Mouse (Mus musculus) thymus, adult 18-20 months (tissue): Measurements from ENCODE around the gene 1600014C10Rik.
A peak's percentile ranks its signal among the peaks of the same experiment; 100 is the strongest.

Source experiments
- DNase-seq, 2 experiments: peaks; one replicate each; pipeline ENCODE4 v3.0.0; 2022; ENCODE audit warnings: mixed read lengths in 2 of 2

1600014C10Rik gene

DNA sequence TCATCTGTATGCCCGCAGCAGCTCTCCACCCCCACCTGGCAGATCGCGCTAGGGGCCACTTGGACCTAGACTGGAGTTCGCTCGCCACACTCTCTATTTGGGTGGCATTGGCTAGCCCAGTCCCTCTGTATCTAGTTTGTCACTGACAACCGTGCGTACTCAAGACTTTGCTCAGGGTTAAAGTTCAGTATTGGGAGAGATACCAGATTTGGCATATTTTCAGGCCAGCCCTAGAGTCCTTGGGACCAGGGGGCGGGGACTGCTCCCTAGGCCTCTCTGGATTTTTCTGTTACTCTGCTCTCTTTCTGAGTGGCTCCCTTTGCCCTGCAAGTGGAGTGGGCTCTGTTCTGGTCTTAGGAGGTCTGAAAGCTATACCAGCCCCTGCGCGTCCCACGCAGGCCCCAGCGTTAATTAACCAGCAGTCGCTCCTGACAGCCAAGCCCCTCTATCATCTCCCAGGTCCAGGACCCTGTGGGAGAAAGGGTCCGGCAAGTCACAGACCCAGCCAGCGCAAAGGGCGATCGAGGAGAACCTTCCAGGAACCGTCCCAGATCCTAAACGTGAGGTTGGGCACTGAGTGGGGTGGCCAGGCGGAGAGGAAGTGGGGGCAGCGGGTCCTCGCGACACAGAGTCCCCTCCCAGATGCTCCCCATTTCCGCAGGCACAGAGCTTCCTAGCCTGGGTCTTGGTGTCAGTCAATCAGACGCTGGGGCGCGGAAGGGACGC, at the start of gene 1600014C10Rik:
TSS of gene 1600014C10Rik (plus strand) at position 256 of the 726 bp plus-strand sequence.
- peak in 1 of 2 experiments; percentile 22 for DNase-seq

DNA sequence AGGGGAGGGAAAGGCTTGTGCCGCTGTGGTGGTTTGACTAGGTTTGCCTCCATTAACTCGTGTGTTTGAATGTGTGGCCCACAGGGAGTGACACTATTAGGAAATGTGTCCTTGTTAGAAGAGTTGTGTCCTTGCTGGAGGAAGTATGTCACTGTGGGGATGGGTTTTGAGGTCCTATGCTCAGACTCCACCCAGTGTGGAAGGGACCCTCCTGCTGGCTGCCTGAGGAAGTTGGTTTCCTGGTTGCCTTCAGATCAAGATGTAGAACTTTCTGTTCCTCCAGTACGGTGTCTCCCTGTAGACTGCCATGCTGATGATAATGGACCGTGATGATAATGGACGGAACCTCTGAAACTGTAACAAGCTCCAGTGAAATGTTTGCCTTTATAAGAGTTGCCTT, 48.5 kb upstream of the 1600014C10Rik start:
- no peak for DNase-seq

DNA sequence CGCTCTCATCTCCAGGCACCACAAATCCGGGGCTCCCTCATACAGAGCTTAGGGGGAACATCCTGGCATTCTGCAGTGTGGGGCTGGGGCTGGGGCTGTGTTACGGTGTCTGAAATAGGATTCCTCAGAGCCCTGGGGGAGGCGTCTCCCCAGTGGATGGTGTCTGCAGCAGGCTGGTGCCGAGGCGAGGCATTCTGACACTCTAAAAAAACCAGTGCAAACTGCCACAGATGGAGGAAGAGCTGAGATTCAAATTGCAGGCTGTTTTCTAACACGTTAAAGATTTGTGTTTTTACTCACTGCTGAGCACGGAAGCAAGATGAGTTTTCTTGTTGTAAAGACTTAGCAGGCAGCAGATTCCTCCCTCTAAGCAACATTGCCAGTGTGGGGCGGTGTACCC, 42.7 kb upstream of the 1600014C10Rik start:
- no peak for DNase-seq

DNA sequence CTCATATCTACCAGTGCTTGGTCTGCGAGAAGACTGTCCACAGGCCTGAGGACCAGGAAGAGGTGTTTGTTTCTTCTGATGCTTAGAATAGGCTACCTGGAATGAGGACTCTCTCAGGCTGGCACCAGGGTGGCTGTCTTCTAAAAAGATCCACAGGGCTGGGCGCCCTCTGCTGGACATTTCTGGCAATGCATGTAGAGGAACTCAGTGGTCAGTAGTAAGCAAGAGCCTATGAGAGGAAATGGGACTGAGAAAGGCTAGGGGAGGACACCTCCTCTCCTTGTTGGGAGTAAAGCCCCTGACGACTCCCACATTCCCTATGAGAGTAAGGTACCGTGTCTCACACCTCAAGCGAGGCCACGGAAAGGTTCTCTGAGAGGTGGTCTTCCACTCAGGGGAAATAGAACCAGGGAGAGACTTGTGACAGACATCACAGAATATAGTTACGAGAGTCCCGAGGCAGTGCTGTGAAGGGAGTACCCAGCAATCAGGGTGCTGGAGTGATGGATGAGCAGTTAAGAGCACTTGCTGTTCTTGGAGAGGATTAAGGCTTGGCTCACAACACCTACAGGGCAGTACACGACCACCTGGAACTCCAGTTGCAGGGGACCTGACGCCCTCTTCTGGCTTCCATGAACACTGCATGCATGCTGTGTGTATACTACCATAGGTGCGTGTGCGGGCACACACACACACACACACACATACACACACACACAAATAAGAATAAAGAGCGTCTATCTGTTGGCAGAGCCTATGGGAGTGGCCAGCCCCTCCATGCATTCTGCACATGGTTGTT, 41.1 kb upstream of the 1600014C10Rik start:
- peak; percentile 37 to 45 for DNase-seq

DNA sequence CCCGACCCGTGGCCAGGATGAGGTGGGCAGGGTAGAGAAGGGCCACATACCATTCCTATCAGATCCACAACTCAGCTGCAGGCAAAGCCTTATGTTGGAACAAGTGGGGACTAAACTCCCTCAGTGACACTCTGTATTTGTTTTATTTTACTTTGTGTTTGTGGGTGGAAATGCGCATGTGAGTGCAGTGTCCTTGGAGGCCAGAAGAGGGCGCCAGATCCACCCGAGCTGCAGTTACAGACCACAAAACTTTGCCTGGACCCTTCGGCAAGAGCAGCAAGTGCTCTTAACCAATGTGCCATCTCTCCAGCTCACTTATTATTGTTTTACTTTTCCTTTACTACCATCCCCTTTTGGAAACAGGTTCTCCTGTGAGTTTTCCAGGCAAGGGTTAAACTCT, 35.5 kb upstream of the 1600014C10Rik start:
- DNase-seq, result no peak

DNA sequence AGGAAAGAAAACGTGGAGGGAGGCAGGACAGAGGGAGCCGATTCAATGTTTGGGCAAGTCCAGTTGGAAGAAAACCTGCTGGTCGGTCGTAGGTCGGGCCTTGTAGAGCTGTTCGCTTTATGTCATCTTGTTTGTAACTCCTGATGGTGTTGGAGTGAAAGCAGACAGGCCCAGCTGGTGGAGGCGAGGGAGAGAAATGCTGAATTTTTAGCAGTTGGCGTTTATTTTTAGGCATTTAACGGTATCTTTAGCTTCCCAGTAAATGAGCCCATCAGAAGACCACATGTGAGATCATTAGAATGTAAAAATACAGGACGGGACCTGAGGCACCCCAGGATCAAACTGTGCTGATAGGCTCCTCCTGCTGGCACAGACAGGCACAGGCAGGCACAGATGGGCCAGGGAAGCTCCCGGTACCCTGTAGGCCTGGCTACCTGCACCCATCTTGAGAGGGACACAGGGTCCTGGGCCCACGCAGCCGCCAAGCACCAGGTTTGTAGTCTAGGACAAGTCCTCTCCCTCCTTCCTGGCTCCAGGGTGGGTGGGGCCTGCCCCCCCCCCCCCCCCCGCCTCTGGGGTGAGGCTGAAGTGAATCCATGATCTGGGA, 31.2 kb upstream of the 1600014C10Rik start:
- DNase-seq, result no peak

DNA sequence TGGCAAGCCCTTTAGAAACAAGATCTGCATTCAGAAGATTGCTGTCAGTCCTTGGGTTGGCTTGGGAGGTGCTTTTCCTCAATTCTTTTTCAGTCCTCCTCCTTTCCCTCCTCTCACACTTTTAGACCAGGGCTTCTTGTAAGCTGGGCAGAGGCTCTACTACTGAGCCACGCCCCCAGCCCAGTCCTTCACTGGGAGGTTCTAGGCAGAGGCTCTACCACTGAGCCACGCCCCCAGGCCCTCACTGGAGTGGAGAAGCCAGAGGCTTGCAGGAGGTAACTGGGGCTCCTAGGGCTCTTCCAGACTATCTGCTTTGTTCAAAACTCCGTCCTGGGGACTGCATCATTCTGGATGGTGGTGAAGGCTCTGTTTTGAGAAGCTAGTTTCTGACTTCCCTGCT, 30.4 kb upstream of the 1600014C10Rik start:
- no peak for DNase-seq

DNA sequence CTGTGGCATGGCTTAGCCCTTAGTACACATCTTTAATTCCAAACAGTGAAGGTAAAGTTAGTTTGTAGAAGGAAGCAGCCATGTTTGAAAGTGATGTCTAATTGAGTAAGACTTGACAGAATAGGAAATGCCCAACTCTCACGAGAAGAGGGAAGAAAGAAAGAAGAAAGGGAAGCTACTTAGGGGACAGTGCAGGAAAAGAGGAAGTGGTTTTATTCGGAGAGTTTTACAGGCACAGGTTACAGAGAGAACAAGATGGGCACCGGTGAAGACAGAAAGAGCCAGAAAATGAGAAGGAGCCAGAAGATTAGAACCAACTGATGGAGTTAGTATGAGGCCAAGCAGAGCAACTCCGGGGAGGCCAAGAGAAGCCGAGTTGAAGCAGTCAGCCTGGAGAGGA, 27.2 kb upstream of the 1600014C10Rik start:
- no peak for DNase-seq

DNA sequence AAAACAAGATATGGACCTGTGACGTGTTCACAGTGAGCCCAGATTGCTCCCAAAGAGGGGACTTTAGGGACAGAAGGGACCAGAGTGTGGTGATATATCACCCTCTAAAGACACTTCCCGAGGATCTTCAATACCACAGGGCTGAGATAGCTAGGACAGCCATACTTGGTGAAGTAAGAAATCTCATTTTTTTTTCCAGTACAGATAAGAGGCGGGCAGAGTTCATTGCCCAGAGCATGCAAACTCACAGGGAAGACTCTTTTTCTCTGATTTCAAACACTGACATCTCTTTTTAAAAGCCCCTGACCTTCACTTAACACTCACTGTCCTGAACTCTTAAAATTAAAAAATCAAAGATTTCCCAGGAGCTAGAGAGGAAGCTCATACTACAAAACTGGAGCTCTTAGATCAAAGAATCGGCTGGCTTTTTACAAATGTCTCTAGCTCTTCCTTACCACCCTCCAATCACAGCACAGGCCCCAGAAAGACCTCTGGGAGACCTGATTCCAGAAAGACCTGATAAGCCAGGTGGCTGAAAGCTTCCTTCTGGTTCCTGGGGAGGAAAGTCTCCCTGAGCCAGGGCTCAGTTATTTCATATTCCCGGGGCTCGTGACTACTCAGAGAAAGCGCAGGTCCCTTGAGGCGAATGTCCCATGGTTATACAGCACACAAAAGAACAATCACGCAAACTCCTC, 24.1 kb upstream of the 1600014C10Rik start:
- no peak for DNase-seq

DNA sequence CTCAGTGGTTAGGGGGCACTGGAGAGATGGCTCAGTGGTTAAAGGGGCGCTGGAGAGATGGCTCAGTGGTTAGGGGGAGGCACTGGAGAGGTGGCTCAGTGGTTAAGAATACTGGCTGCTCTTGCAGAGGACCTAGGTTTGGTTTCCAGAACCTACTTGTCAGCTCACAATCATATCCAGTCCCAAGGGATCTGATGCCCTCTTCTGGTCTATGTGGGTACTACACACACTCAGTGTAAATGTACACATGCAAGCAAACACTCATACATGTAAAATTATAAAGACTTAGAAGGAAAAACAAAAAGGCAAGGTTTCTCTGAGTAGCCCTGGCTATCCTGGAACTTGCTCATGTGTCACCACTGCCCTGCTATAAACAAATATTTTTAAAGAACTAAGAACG, 21.6 kb upstream of the 1600014C10Rik start:
- no peak for DNase-seq

DNA sequence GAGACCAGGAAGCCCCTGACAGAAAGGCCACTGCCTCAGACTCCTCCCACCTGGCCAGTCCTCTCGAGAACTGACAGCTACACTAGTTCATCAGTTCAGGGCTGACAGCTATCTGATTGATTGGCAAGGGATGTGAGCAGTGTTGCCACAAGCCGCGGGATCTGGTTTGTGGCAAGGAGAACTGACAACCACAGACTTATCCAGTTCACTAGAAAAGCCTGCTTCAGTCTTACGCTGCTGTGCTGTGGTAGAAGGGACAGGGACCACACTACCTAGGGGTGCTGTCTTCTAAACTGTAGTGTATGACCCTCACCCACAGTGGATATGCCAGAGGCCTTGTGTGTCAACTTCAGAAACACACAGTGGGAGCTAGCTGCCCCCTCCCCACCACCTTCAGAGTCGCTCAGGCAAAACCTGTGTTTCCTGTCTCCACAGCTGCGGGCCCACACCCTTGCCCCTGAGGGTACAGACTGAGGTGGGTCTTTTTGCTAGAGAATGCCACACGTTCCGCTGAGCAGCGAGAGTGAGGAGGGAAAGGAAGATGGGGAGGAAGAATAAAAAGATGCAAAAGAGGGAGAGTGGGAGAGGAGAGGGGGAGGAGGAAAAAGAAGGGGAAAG, 19.5 kb upstream of the 1600014C10Rik start:
- DNase-seq, result no peak

DNA sequence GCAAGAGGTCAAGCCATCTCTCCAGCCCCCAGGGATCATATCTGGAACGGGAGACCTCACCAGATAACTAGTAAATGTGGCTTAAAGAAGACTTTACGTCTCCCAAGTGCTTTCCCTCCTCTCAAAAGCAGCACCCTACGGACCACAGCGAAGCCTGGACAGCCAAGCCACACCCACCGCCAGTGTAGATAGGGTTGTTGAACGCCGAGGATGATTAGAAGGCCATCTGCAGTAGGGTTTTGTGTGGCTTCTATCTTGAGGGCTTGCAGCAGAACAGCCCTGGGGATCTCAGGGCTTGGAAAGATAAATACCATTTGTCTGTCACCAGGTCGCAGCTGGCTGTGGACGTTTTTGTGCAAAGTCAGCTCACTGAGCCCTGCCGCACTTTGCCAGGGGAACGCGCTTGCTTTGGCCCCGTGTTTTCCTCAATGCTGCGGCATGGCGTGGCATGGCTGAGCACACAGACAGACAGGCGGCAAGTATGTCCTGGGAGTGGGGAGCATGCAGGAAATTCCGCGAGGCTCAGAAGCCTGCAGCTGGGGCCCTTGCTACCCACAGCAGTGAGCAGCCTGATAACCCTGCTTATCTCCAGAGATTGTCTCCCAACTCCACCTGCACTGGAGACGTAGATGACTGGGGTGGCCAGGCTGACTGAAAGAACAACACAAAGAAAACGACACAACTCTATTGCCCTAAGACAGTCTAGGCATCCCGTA, 15.9 kb upstream of the 1600014C10Rik start:
- no peak for DNase-seq

DNA sequence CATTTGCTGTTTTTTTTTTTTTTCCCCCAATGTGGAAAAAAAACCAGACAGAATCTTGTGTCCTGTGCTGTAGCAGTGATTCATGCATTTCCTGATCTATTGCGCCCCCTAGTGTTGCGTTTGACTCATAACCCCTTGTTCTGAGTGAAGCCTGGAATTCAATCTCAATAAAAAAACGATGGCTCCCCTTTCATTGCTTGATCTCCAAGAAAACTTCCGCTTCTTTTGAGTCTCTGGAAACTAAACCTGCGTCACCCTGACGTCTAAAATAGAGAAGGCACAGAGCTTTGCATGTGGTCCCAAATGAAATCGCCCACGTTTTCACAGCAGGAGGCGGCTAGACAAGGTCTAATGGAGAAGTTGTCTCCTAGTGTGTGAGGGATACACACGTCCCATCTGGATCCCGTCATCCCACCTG, 15.3 kb upstream of the 1600014C10Rik start:
- DNase-seq, result no peak

DNA sequence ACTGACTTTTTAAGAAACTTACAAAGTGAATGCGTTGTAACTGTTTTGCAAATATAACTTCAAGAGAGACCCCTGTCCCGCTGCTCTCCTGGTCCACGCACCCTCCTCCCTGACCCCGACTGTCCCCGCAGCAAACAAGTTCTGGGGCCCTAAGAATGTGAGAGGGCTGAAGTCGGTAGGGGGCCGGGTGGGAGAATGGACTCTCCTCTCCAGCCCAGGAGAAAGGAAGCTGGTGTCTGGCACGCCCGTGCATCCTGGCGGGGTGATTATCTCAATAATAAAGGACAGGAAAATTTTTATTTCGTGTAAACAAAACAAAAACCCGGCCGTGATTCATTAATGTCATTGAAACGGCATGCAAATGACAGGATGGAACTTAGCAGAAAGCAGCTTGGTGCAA, 9.1 kb upstream of the 1600014C10Rik start:
- DNase-seq, result no peak

DNA sequence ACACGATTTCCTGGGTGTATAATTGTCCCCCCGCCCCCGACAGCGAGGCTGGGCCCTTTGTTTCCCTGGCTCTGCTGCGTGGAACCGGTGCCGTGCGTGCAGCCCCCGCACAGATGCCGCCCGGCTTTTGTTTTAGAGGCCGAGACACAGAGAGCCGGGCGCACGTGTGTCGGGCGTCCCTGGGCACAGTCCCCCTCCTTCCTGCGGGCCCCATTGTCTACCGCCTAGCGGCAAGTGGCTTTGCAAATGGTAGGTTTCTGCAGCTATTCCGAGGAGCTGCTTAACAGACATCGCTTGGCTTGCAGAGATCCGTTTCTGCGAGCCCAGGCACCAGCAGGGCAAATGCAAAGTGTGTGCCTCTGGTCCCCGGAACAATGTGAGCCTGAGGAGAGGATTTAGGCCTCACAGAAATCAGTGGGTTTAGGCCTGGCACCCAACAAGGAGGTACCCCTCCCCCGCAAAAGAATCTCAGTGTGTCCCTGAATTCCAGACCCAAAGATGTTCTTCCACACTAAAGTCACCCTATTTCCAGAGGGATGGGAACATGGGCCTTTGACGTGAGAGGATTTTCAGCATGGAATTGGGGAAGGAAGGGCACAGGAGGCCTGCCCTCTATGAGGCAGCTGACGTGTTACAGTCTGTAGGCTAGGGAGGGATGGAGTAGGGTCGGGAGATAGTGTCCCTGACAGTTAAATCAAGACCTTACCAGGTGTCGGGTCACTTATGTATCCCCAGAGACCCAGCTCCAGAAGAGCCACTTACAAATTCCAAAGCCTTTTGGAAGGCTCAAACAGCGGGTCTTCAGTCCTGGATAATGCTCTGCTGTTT, 8.5 kb upstream of the 1600014C10Rik start:
- DNase-seq, result no peak

DNA sequence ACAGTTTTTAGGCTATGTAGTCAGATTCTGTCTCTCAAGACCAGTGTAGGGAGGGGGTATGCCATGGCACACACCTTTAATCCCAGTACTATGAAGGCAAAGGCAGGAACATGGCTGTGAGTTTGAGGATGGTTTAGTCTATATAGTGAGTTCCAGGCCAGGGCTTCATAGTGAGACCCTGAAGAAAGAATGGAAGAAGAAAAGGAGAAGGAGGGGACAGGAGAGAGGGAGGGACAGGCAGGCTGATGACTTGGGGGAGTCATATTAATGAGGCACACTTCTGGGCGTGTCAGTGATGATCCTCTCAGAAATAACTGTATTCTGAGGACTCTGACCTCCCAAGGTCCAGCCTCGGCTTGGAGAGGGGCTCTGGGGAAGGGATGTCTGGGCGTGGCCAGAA, 7.0 kb upstream of the 1600014C10Rik start:
- DNase-seq, result no peak

DNA sequence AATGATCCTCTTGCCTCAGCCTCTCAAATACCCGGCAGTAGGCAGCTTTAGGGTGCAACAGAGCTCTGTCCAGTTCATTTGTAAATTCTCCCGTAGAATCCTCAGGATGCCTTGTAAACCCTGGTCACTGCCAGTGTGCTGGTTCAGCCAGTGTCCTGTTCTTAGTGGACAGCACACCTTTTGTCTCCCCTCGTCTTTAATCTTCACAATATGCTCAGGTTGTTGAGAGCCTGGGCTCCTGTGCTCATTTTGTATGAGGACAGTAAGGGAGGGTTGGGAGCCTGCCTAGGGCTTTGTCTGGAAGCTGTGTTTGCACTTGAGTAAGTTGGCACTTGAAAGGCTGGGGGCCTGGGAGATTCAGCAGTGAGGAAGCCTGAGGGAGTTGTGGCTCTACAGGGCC, 3.1 kb upstream of the 1600014C10Rik start:
- DNase-seq, result no peak

DNA sequence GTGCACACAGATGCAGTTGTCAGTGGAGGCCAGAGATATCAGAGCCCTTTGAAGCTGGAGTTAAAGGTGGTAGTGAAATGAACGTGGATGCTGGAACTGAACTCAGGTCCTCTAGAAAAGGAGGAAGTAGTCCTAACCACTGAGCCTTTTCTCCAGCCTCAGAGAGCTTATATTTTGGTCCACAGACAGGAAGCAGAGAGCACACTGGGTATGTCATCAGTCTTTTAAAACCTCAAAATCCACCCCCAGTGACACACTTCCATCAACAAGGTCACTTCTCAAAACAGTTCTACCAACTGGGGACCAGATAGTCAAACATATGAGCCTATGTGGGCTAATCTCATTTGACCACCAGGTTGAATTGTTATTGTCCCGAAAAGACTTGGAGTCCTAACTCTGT, 1.7 kb upstream of the 1600014C10Rik start:
- DNase-seq, result no peak

DNA sequence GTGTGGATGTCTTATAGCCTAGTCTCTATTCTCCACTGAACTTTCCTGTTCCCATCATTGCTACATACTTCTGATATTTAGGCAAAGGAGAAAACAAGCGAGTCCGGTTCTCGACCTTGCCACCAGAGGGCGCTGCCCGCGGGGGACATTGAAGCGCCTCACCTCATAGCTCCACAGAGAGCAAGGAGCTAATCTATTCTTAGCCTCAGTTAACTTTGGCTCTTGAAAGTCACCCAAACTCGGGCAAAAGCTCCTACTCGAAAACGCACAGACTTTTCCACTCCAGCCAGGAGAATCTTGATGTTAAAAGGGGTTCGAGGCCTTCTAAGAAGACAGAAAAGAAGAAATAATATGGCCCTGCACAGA, 438 bp upstream of the 1600014C10Rik start:
- DNase-seq, result peak; percentile 68 to 71

DNA sequence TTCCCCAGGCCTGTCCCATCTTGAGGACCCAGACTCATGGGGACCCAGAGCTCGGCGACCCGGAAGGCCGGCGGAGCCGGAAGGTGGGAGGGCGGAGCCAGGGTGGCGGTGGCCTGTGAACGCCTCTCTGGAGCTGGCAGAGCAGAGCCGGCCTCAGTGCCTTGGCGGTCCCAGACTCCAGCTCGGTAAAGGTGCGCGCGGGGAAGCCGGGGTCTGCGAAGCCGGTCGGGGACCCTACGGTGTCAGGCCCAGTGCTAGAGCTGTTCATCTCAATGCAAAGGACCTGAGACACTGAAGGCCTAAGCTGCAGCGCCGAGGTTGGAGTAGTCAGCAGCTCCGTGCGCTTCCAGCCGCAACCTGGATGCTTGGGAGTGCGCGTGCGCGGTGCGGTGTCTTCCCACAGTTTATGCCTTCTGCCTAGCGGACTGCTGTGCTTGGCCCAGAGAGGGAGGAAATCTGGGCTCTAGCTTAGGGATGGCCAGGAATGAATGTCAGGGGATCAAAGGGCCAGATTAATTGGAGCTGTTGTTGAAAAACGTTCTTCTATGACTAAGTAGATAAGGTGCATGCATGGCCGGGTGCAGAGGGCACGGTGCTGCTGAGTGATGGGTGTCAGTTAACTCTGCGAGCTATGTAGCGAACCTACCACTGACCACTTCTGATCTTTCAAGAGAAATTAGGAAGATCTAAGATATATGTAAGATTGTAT, 846 bp downstream of the 1600014C10Rik start:
- DNase-seq, result peak; percentile 77 to 79

DNA sequence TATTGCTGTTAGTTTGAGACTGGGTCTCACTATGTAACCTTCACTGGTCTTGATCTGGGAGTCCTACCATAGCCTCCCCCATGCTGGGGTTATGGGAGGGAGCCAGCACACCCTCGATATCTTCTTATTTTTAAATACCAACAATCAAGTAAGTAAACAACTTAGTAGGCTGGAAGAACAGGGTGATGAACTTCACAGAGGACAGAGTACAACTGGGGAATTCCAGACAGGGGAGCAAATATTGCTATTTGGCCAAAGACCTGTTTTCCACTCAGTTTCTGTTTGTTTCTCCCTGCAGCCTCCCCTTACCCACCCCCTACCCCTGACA, 1.4 kb downstream of the 1600014C10Rik start:
- DNase-seq, result no peak
